Mouse (Mus musculus): ENCODE results near the gene Ppara.

DNA sequence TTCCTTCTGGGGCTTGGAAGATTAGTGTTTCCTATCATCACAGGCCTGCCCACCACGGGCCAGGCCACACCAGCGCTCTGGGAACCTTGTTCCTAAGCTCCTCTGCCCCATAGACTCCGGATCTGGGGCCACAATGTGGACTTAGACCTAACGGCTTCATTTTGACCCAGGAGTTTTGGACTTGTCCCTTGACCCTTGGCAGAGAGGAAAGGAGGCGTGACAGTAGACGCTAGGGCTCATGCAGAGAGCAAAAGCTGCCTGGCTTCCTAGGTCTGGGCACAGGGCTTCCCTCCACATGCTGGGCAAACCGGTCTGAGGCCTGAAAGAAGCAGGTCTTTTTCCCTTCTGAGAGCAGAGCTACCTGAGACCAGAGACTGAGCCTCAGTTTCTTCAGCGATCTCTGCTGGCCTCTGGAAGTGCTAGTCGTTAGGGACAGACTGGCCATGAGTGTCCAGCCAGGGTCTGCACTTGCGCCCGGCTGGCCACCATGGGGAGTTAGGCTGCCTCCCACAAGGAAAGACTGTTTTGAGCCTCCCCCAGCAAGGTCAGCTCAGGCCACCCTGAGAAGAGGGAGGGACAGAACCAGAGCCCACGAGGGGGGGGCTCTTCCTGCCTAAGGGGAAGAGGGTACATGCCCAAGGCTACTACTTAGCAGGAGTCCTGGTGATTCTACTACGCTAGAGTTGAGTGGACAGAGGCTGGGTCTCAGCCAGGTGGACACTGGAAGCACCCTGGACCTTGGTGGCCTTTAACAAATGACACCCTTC is 29.0 kb upstream of the Ppara start:
- TF ChIP-seq CTCF (IDR thresholded peaks at IDR 0.05; ENCODE audit: borderline replicate concordance, insufficient read depth, low read depth, low read length) (no peak), POLR2A (IDR thresholded peaks at IDR 0.05; ENCODE audit: borderline replicate concordance, insufficient read depth, low read length) (no peak)
